Mouse (Mus musculus) heart, embryonic 14.5 days (tissue): Measurements from ENCODE around the gene Samd4. TPM values are rescaled to one million over a fixed set of nuclear protein-coding genes. Genes with fewer than 3 reads are reported as not detected.

Experiments
- ATAC-seq: fragments of 200-750 bp; cut with Nextera tagmentation; 2 replicates; pipeline ENCODE4 v1.8.0; 2017; ENCODE audit warnings: low read depth, moderate TSS enrichment; ENCODE audit not compliant: insufficient number of reproducible peaks, insufficient read depth, low FRiP score
- H3K27ac ChIP-seq, 2 experiments: fragments of 200-500 bp in 1 of 2; fragments of 300-500 bp in 1 of 2; sonication (generic) in 1 of 2; replicated peaks in 1 of 2; 2 replicates each; pipeline ENCODE4 v1.5.1; 2012 to 2014; ENCODE audit warnings: low read depth in 2 of 2, low read length in 2 of 2, control low read depth in 1 of 2, mild to moderate bottlenecking in 1 of 2, mixed read lengths in 1 of 2; ENCODE audit not compliant: control insufficient read depth in 1 of 2, insufficient read depth in 1 of 2
- H3K27me3 ChIP-seq: fragments of 300-500 bp; sonication (generic); 2 replicates; pipeline ENCODE4 v1.6.1; 2014; ENCODE audit warnings: mild to moderate bottlenecking, low read length, control low read depth; ENCODE audit not compliant: control insufficient read depth, insufficient read depth
- H3K36me3 ChIP-seq: fragments of 300-500 bp; sonication (generic); 2 replicates; pipeline ENCODE4 v1.6.1; 2014; ENCODE audit warnings: mild to moderate bottlenecking, control low read depth, low read length, mixed read lengths; ENCODE audit not compliant: control insufficient read depth, insufficient read depth
- H3K4me1 ChIP-seq, 2 experiments: fragments of 200-500 bp in 1 of 2; fragments of 300-500 bp in 1 of 2; sonication (generic) in 1 of 2; 2 replicates each; pipeline ENCODE4 v1.6.1; 2012 to 2014; ENCODE audit warnings: low read length in 2 of 2, control low read depth in 1 of 2, mixed read lengths in 1 of 2; ENCODE audit not compliant: control insufficient read depth in 2 of 2, insufficient read depth in 2 of 2
- H3K4me2 ChIP-seq: fragments of 300-500 bp; sonication (generic); 2 replicates; pipeline ENCODE4 v1.6.1; 2014; ENCODE audit warnings: mild to moderate bottlenecking, low read length
- H3K4me3 ChIP-seq, 2 experiments: fragments of 200-500 bp in 1 of 2; fragments of 300-500 bp in 1 of 2; sonication (generic) in 1 of 2; 2 replicates each; pipeline ENCODE4 v1.5.1; 2012 to 2014; ENCODE audit warnings: low read length in 2 of 2, mild to moderate bottlenecking in 2 of 2, control low read depth in 1 of 2, low read depth in 1 of 2, moderate library complexity in 1 of 2; ENCODE audit not compliant: control insufficient read depth in 1 of 2, insufficient read depth in 1 of 2
- H3K9ac ChIP-seq: fragments of 300-500 bp; sonication (generic); 2 replicates; pipeline ENCODE4 v1.6.1; 2014; ENCODE audit warnings: mild to moderate bottlenecking, low read length
- H3K9me3 ChIP-seq: fragments of 300-500 bp; sonication (generic); 2 replicates; pipeline ENCODE4 v1.6.1; 2016; ENCODE audit warnings: low read length, control low read depth; ENCODE audit not compliant: control insufficient read depth
- WGBS: fragments of 180-500 bp; shearing (Covaris S2); extraction: QIAGEN DNeasy Blood & Tissue Kit; methylation state at CpG from one replicate; pipeline ENCODE4 v1.1.7; 2014; 5-methylcytosine and 5-hydroxymethylcytosine counted together
- polyA plus RNA-seq: library from polyadenylated mRNA; unstranded; fragments of >200 nt; fragmentation: Nextera tagmentation; extraction: Ambion mirVana; gene quantifications from 2 replicates; pipeline ENCODE4 v1.2.1, GENCODE M21; 2014

Gene Samd4
- polyA plus RNA-seq, 1 experiment from 2014 or later: 12.0 TPM

GRCm38 (mm10) chr14:46941896-46942812, 59.5 kb downstream of the Samd4 start:
- 35% methylated on average over 23 of the region's 23 CpGs for WGBS
- peaks cover 23 to 61% of the 10 kb centered on the region in 2 experiments for H3K4me1 ChIP-seq

GRCm38 (mm10) chr14:46944411-46944810, 61.8 kb downstream of the Samd4 start:
- 72% methylated on average over 3 of the region's 3 CpGs for WGBS
- H3K4me1 ChIP-seq: peaks cover 24 to 65% of the 10 kb centered on the region in 2 experiments

More at GRCm38 (mm10) chr14:46941896-46942812, 59.5 kb downstream of the Samd4 start:
- H3K4me2 ChIP-seq: peak overlapping the region; percentile 59
- H3K27ac ChIP-seq: peak overlapping the region; percentile 75 to 89
- ATAC-seq: peak; percentile 84
- H3K36me3 ChIP-seq: no peaks in the 10 kb centered on the region
- H3K9me3 ChIP-seq: no peaks in the 10 kb centered on the region
- peak overlapping the region; percentile 3 to 12; a peak in 1 of 4 replicates for H3K4me3 ChIP-seq
- peak overlapping the region; percentile 63 for H3K9ac ChIP-seq
- H3K27me3 ChIP-seq: no peaks in the 10 kb centered on the region

GRCm38 (mm10) chr14:46945903-46946490, 63.3 kb downstream of the Samd4 start:
- H3K4me1 ChIP-seq: peaks cover 31 to 67% of the 10 kb centered on the region in 2 experiments
- H3K27me3 ChIP-seq: no peaks in the 10 kb centered on the region
- ATAC-seq: no peak
- peak overlapping the region; percentile 6 to 46; a peak in 3 of 4 replicates for H3K27ac ChIP-seq
- 42% methylated on average over 10 of the region's 10 CpGs for WGBS
- peak overlapping the region; percentile 17; the same call in 1 of the 2 replicates for H3K4me2 ChIP-seq
- no peaks in the 10 kb centered on the region for H3K36me3 ChIP-seq
- H3K9ac ChIP-seq: peak overlapping the region; percentile 6; the same call in 1 of the 2 replicates
- no peaks in the 10 kb centered on the region for H3K9me3 ChIP-seq
- H3K4me3 ChIP-seq: no peak overlapping the region

More at GRCm38 (mm10) chr14:46944411-46944810, 61.8 kb downstream of the Samd4 start:
- H3K9me3 ChIP-seq: no peaks in the 10 kb centered on the region
- H3K27ac ChIP-seq: no peak overlapping the region; a peak in 1 of 4 replicates
- H3K9ac ChIP-seq: no peak overlapping the region
- no peaks in the 10 kb centered on the region for H3K27me3 ChIP-seq
- no peak overlapping the region for H3K4me2 ChIP-seq
- no peaks in the 10 kb centered on the region for H3K36me3 ChIP-seq
- ATAC-seq: no peak
- H3K4me3 ChIP-seq: no peak overlapping the region

- no peaks in the 10 kb centered on the region for H3K27me3 ChIP-seq
- no peak overlapping the region for H3K4me2 ChIP-seq
- no peaks in the 10 kb centered on the region for H3K36me3 ChIP-seq
- peaks cover 32 to 68% of the 10 kb centered on the region in 2 experiments for H3K4me1 ChIP-seq
- WGBS: 82% methylated on average over 3 of the region's 3 CpGs
- H3K9ac ChIP-seq: no peak overlapping the region
- no peak for ATAC-seq
- H3K9me3 ChIP-seq: no peaks in the 10 kb centered on the region
- no peak overlapping the region for H3K27ac ChIP-seq
- H3K4me3 ChIP-seq: no peak overlapping the region
These were observed 65.0 kb downstream of the Samd4 start for GRCm38 (mm10) chr14:46947644-46948043.

GRCm38 (mm10) chr14:46950527-46951384, 68.1 kb downstream of the Samd4 start:
- Histone ChIP-seq H3K9me3 (no peaks in the 10 kb centered on the region), H3K36me3 (no peaks in the 10 kb centered on the region), H3K4me1 (peaks cover 38 to 72% of the 10 kb centered on the region in 2 experiments), H3K4me2 (peak overlapping the region; percentile 44), H3K27ac (peak overlapping the region; percentile 75 to 85), H3K9ac (peak overlapping the region; percentile 50; the same call in 1 of the 2 replicates), H3K4me3 (no peak overlapping the region), H3K27me3 (no peaks in the 10 kb centered on the region)
- no peak for ATAC-seq
- 18% methylated on average over 11 of the region's 11 CpGs for WGBS

GRCm38 (mm10) chr14:46952264-46952663, 69.6 kb downstream of the Samd4 start:
- Histone ChIP-seq H3K36me3 (peaks cover 6% of the 10 kb centered on the region; the same call in 1 of the 2 replicates), H3K4me1 (peaks cover 38 to 73% of the 10 kb centered on the region in 2 experiments), H3K27me3 (no peaks in the 10 kb centered on the region), H3K27ac (no peak overlapping the region), H3K4me3 (no peak overlapping the region), H3K9me3 (no peaks in the 10 kb centered on the region), H3K4me2 (no peak overlapping the region), H3K9ac (no peak overlapping the region)
- WGBS: 45% methylated on average over 2 of the region's 2 CpGs
- ATAC-seq: no peak

- Histone ChIP-seq H3K4me2 (no peak overlapping the region), H3K4me1 (peaks cover 32 to 59% of the 10 kb centered on the region in 2 experiments), H3K4me3 (no peak overlapping the region), H3K9ac (no peak overlapping the region), H3K9me3 (no peaks in the 10 kb centered on the region), H3K27me3 (no peaks in the 10 kb centered on the region), H3K27ac (peak overlapping the region in 1 of 2 experiments; percentile 57; a peak in 2 of 4 replicates), H3K36me3 (peaks cover 7% of the 10 kb centered on the region; the same call in 1 of the 2 replicates)
- ATAC-seq: no peak
- WGBS: 70% methylated on average over 2 of the region's 2 CpGs
These were observed 72.5 kb downstream of the Samd4 start for GRCm38 (mm10) chr14:46955109-46955508.
